Mouse (Mus musculus) myocyte (in vitro differentiated cells): ENCODE measurements at regions not wholly inside any gene's neighbourhood (a gene's known extent, or its start where the extent isn't known, plus 50 kb on each side); places are given as distances from the start of the nearest gene placed in this dataset.

Experiments
- H3K27me3 ChIP-seq: one replicate; pipeline ENCODE4 v1.6.1; 2011; ENCODE audit not compliant: control insufficient read depth, insufficient read depth, insufficient read length
- H3K36me3 ChIP-seq: one replicate; pipeline ENCODE4 v1.6.1; 2011; ENCODE audit not compliant: control insufficient read depth, insufficient read depth
- H3K4me2 ChIP-seq: one replicate; pipeline ENCODE4 v1.6.1; 2011; ENCODE audit warnings: low read depth, control low read depth
- H3K4me3 ChIP-seq: one replicate; pipeline ENCODE4 v1.5.1; 2011; ENCODE audit warnings: mild to moderate bottlenecking, control low read depth, moderate library complexity
- H3K79me2 ChIP-seq: one replicate; pipeline ENCODE4 v1.6.1; 2011; ENCODE audit not compliant: control insufficient read depth, insufficient read depth
- H3ac ChIP-seq: one replicate; pipeline ENCODE4 v1.6.1; 2011; ENCODE audit not compliant: control insufficient read depth, insufficient read length
- CEBPB ChIP-seq: IDR thresholded peaks from 2 replicates; pipeline ENCODE4 v1.6.1; 2011; ENCODE audit warnings: mild to moderate bottlenecking, moderate library complexity; ENCODE audit not compliant: poor library complexity, insufficient read depth, severe bottlenecking
- E2F4 ChIP-seq: IDR thresholded peaks from one replicate; pipeline ENCODE4 v1.6.1; 2011; ENCODE audit warnings: mild to moderate bottlenecking, control low read depth, moderate library complexity; ENCODE audit not compliant: insufficient read depth
- MAX ChIP-seq: IDR thresholded peaks from one replicate; pipeline ENCODE4 v1.6.1; 2011; ENCODE audit warnings: low read depth, mild to moderate bottlenecking, control low read depth
- MYOD1 ChIP-seq, 3 experiments: IDR thresholded peaks; one replicate each; pipeline ENCODE4 v1.6.1; 2011; ENCODE audit warnings: control low read depth in 2 of 3, low read depth in 2 of 3, mild to moderate bottlenecking in 2 of 3, moderate library complexity in 1 of 3; ENCODE audit not compliant: insufficient read length in 2 of 3, control insufficient read depth in 1 of 3
- MYOG ChIP-seq, 3 experiments: IDR thresholded peaks; one replicate each; pipeline ENCODE4 v1.6.1; 2011; ENCODE audit warnings: control low read depth in 2 of 3, low read depth in 2 of 3, mild to moderate bottlenecking in 2 of 3; ENCODE audit not compliant: insufficient read length in 2 of 3, control insufficient read depth in 1 of 3, insufficient read depth in 1 of 3
- POLR2A ChIP-seq: IDR thresholded peaks from one replicate; pipeline ENCODE4 v1.6.1; 2011; ENCODE audit warnings: low read depth, mild to moderate bottlenecking, control low read depth, moderate library complexity; ENCODE audit not compliant: insufficient read length
- POLR2AphosphoS2 ChIP-seq: IDR thresholded peaks from one replicate; pipeline ENCODE4 v1.6.1; 2011; ENCODE audit warnings: low read depth, control low read depth; ENCODE audit not compliant: insufficient read length
- REST ChIP-seq: IDR thresholded peaks from one replicate; pipeline ENCODE4 v1.6.1; 2011; ENCODE audit warnings: mild to moderate bottlenecking, control low read depth, moderate library complexity; ENCODE audit not compliant: insufficient read depth, insufficient read length
- SRF ChIP-seq: IDR thresholded peaks from one replicate; pipeline ENCODE4 v1.6.1; 2011; ENCODE audit warnings: low read depth; ENCODE audit not compliant: control insufficient read depth, insufficient read length
- TCF12 ChIP-seq: IDR thresholded peaks from one replicate; pipeline ENCODE4 v1.6.1; 2011; ENCODE audit warnings: mild to moderate bottlenecking, control low read depth; ENCODE audit not compliant: poor library complexity, insufficient read depth, severe bottlenecking
- TCF3 ChIP-seq: IDR thresholded peaks from one replicate; pipeline ENCODE4 v1.6.1; 2011; ENCODE audit warnings: low read depth, control low read depth; ENCODE audit not compliant: insufficient read length
- USF1 ChIP-seq: IDR thresholded peaks from one replicate; pipeline ENCODE4 v1.6.1; 2011; ENCODE audit warnings: low read depth, mild to moderate bottlenecking, control low read depth, moderate library complexity

DNA sequence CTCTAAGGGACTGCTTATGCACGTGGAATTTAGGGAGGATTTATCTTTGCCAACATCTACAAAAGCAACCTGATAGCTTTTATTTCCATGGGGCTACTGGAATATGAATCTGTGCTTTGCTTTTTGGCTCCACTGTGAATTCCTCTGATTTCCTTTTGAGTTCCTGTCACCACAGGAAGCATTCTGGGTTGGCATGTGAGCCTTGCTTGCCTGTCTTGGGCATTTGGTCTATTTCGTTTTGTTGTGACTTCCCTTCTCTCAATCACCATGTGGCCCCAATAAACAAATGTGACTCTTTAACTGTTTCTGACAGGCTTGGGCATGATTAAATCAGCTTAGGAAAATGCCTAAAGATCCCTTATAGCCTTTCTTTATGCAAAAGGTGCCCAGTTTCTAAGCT, 867.8 kb upstream of the Jmjd1c start:
- no peak overlapping the region for H3ac ChIP-seq
- TF ChIP-seq TCF12, result no peak
- no peak for TF ChIP-seq E2F4
- TF ChIP-seq REST, result no peak
- TF ChIP-seq TCF3, result no peak
- TF ChIP-seq MYOG (IDR thresholded peaks at IDR 0.05; ENCODE audit: control insufficient read depth in 1 of 3, insufficient read depth in 1 of 3, insufficient read length in 2 of 3, low read depth in 2 of 3), result no peak
- no peak for TF ChIP-seq SRF
- TF ChIP-seq CEBPB, result no peak
- no peak for TF ChIP-seq MAX
- TF ChIP-seq POLR2AphosphoS2, result no peak
- TF ChIP-seq USF1, result no peak
- H3K36me3 ChIP-seq, result no peaks in the 10 kb centered on the region
- H3K27me3 ChIP-seq, result no peaks in the 10 kb centered on the region
- H3K79me2 ChIP-seq, result no peaks in the 10 kb centered on the region
- no peak overlapping the region for H3K4me2 ChIP-seq
- H3K4me3 ChIP-seq, result no peak overlapping the region

DNA sequence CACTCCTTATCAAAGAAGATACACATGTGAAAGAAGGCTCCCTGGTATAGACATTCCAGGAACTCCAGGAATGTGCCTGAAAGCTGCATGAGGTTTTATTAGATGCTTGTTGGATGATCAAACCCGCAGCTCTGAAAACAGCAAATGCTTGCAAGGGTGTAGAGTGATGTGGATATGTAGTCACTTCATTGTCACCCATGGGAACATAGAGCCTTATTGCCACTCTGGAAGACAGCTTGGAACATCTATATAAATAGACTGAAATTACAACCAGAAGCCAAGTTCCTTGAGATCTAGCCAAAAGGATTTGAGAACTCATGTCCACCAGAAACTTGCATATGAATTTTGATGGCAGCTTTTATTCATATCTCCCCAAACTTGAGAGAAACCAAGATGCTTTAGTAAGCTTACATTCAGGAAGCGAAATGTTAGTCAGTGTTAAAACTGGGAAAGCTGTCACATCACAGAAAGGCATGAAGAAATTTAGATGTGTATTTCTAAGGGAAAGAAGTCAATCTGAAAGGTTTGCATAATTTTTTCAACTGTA, 861.5 kb upstream of the Jmjd1c start:
- H3K79me2 ChIP-seq, result no peaks in the 10 kb centered on the region
- TF ChIP-seq CEBPB (no peak), USF1 (no peak), MYOG (IDR thresholded peaks at IDR 0.05; ENCODE audit: control insufficient read depth in 1 of 3, insufficient read depth in 1 of 3, insufficient read length in 2 of 3, low read depth in 2 of 3) (no peak)
- no peaks in the 10 kb centered on the region for H3K27me3 ChIP-seq
- no peaks in the 10 kb centered on the region for H3K36me3 ChIP-seq
- H3K4me3 ChIP-seq, result no peak overlapping the region
- no peak overlapping the region for H3ac ChIP-seq
- H3K4me2 ChIP-seq, result no peak overlapping the region

DNA sequence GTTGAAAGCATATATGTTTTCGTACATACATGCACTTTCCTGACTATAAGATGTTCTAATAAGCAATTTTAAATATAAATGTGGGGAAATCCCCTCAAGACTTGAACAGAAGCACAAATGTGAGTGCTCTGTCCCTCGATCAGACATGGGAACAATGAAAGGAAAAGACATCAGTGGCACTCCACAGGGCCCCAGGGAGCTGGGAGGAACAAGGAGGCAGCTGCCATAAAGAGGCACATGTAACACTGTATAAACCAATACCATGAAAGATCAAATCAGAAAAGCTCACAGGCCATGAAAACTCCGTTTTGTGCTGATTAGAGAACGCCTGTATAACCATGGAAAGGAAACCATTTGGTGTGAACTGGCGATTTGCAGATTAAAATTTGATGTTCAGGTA, 839.5 kb upstream of the Jmjd1c start:
- no peak for TF ChIP-seq TCF12
- no peak for TF ChIP-seq REST
- TF ChIP-seq POLR2AphosphoS2, result no peak
- no peak for TF ChIP-seq MYOD1 (IDR thresholded peaks at IDR 0.05; ENCODE audit: control insufficient read depth in 1 of 3, insufficient read length in 2 of 3, low read depth in 2 of 3)
- TF ChIP-seq SRF, result no peak
- TF ChIP-seq MYOG (IDR thresholded peaks at IDR 0.05; ENCODE audit: control insufficient read depth in 1 of 3, insufficient read depth in 1 of 3, insufficient read length in 2 of 3, low read depth in 2 of 3), result no peak
- TF ChIP-seq CEBPB, result no peak
- TF ChIP-seq E2F4, result no peak
- no peak for TF ChIP-seq MAX
- no peak for TF ChIP-seq TCF3
- TF ChIP-seq POLR2A, result no peak
- TF ChIP-seq USF1, result no peak
- Histone ChIP-seq H3ac (no peak overlapping the region), H3K4me2 (no peak overlapping the region), H3K4me3 (no peak overlapping the region), H3K79me2 (no peaks in the 10 kb centered on the region), H3K36me3 (no peaks in the 10 kb centered on the region), H3K27me3 (no peaks in the 10 kb centered on the region)

DNA sequence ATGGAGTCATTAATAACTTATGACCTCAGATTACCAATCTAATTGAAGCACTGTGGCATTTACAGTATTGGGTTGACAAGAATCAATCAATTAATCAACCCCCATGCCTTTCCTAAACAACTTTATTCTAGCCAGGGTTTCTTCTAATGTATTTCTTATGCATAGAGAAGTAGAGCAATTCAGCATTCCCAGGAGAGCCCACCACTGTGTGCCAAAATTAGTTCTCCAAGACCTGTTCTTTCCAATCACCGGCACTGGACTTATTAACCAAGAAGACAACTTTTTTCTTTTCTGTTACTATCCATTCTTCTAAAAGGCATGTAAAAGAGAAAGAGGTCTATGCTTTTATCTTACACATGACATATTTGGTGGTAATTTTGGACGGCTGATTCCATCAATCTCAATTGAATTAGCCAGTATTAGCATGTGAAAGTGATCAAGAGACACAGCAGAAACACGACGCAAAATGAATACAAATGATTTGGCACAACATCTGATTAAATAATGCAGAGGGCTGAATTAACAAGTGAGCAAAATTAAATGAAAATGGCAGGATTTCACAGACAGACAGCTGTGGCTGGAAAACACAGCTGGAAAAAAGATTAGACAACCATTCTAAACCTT, 825.2 kb upstream of the Jmjd1c start:
- H3K79me2 ChIP-seq, result no peaks in the 10 kb centered on the region
- H3K4me2 ChIP-seq, result no peak overlapping the region
- no peaks in the 10 kb centered on the region for H3K27me3 ChIP-seq
- H3K4me3 ChIP-seq, result no peak overlapping the region
- no peak for TF ChIP-seq E2F4
- TF ChIP-seq CEBPB, result no peak
- TF ChIP-seq POLR2AphosphoS2, result no peak
- no peak for TF ChIP-seq TCF3
- no peak for TF ChIP-seq MYOG (IDR thresholded peaks at IDR 0.05; ENCODE audit: control insufficient read depth in 1 of 3, insufficient read depth in 1 of 3, insufficient read length in 2 of 3, low read depth in 2 of 3)
- TF ChIP-seq SRF, result no peak
- no peak for TF ChIP-seq POLR2A
- no peak for TF ChIP-seq USF1
- no peak for TF ChIP-seq MAX
- TF ChIP-seq MYOD1 (IDR thresholded peaks at IDR 0.05; ENCODE audit: control insufficient read depth in 1 of 3, insufficient read length in 2 of 3, low read depth in 2 of 3), result no peak
- TF ChIP-seq REST, result no peak
- TF ChIP-seq TCF12, result no peak
- no peak overlapping the region for H3ac ChIP-seq
- H3K36me3 ChIP-seq, result no peaks in the 10 kb centered on the region

DNA sequence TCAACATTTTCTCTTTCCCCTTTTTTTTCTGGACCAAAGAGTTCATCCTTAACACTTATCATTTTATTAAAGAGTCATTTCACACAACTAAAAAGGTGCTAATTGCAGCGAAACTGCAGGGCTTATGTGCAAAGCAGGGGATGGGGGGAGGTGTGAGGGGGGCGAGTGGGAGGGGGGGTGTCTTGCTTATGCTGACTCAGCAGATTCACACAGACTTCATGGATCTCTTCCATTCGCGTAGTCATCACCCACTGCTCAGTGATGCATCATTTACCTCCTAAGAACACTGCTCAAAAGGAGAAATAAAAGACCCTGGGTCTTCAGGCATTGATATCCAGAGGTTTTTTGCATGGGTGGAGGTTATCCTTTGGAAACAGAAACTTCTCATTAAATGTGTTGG, 800.3 kb upstream of the Jmjd1c start:
- Histone ChIP-seq H3K27me3 (no peaks in the 10 kb centered on the region), H3ac (no peak overlapping the region), H3K4me2 (no peak overlapping the region), H3K79me2 (no peaks in the 10 kb centered on the region), H3K36me3 (no peaks in the 10 kb centered on the region), H3K4me3 (no peak overlapping the region)
- TF ChIP-seq POLR2A (no peak), MYOG (IDR thresholded peaks at IDR 0.05; ENCODE audit: control insufficient read depth in 1 of 3, insufficient read depth in 1 of 3, insufficient read length in 2 of 3, low read depth in 2 of 3) (no peak), REST (no peak), CEBPB (no peak), E2F4 (no peak)
